Mouse (Mus musculus): ENCODE measurements around the gene Aoc2.

The Aoc2 gene

DNA sequence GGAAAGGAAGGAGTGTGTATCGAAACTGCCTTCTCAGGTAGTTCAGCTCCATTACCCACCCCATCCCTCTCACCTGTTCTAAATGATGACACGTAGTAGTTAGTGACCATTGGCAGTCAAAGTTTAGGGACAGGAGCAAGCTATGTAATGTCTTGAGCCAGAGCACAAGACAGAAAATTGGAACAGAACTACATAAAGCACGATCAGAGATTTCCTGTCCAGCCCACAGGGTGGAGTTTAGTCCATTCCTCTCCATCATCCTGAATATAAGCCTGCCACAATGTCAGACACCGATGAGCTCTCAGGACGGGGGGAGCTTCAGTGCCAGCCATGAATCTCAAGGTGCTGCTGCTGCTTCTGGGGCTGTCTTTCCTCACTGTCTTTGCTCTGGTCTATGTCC lies at the start of gene Aoc2:
Gene Aoc2 (plus strand): TSS at position 301 of the 400 bp plus-strand sequence.
- no peak for DNase-seq (ENCODE audit: extremely low read depth, low read depth, low spot score)

DNA sequence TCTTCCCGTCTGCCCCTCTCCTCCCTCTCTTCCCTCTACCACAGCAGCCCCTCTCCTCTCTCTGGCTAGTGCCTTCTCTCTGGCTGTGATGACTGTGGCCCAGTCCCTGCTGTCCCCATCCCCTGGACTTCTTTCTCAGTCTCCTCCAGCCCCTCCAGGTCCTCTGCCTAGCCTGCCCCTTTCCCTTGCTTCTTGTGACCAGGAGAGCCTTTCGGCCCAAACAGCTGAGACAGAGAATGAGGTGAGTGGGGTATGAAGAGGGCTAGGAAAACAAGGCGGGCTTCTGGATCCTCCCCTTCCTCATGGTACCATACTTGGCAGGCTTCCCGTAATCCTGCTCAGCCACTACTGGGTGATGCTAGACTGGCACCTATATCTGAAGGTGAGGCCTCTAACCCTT lies 49.6 kb upstream of the Aoc2 start:
- no peak for DNase-seq (ENCODE audit: extremely low read depth, low read depth, low spot score)

DNA sequence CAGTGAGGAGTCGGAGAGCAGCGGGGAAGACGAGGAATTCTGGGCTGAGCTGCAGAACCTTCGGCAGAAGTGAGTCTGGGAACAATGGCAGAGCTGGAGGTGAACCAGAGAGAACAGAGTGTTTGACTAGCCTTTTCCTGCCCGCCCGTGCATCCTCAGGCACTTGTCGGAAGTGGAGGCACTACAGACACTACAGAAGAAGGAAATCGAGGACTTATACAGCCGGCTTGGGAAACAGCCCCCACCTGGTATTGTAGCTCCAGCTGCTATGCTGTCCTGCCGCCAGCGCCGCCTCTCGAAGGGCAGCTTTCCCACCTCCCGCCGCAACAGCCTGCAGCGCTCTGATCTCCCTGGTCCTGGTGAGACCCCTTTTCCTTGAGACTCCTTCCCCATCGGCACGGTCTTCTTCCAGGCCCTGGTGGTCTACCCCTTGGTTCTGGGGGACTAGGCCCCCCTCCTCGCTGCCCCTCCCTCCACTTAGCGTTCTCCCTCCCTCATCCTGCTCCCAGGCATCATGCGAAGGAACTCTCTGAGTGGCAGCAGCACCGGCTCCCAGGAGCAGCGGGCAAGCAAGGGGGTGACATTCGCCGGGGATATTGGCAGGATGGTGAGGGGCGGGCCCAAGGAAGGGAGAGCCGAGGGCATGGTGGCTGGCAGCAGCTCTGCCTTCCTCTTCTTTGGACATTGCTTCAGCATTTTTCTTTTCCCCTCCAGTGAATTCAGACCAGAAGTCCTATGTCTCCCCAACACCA lies 48.4 kb upstream of the Aoc2 start:
- no peak for DNase-seq (ENCODE audit: extremely low read depth, low read depth, low spot score)

DNA sequence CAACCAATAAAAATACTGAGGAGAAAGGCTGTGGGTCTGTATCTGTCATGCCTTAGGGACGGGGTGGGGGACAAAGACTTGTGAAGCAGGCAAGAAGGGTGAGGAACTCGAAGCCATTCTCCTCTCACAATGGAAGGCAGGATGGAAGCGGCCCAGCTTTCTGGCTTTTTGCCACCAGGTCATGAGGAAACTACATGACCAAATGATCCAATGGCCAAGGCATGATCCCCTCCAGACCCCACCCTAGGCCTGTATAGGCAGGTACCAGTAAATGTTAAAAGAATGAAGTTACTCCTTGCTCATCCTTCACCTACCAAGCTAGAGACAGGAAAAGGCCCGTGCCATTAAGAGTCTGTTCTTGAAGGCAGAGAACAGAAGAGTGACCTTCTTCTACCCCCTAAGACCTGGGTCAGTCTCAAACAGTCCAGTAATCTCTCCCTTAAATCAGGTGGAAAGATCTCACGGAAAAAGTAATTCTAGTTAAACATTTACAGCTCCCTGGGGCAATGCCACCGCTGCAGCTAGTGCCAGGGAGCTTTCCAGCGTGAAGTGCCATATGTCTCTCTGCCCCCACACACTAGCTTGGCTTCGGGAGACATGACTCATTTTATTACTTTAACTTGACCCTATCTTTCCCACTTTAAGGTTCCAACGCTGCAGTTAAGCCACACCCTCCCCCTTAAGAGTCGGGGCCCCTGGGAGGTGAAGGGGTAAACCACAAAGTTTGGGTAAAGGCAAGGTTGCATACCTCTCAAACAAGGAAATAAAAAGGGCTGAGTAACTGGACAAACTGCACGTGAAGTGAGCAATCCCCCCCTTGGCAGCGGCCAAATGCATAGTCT lies 47.3 kb upstream of the Aoc2 start:
- DNase-seq (ENCODE audit: extremely low read depth, low read depth, low spot score): no peak

DNA sequence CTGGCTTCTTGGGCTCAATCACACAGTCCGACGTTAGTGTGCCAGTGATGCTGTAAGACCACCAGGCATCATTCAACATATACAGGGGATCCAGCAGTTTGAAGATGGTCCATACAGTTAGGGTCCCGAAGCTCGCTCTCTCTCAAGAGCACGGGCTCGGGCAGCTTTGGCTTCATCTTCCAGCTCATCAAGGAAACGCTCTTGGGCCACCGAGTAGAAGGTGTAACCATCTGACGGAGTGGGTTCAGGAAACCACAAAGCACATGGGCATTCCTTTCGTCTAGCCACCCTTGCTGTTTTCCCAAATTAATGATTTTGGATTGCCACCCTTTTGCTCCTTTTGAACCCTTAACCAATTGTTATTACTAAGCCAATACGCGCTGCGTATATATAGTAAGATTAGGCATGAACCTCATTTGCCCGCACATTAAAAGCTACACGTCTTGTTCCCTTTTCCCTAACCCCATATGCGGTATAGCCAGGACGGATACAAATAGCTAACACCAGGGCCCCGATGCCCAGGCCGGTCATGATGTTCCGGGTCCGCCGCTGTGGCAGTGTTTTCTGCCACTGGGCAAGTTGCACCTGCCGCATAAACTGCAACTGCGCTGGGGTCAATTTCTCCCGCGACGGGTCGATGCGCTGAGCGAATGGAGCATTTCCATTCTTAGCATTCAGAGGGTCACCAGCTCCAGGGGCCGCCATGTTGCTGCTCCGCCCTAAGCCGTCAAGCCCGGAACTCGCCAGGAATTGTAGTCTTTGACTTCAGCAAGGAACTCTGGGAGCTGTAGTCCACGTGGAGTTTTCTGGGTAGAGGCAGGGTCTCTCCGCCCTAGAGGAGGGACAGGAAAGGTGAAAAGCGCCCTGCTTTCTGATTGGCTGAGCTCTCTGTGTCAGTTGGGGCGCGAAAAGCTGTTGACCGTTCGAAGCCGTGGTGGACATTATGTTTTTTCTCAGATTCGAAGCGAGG lies 46.4 kb upstream of the Aoc2 start, which contains the start of the genes Cntd1 and Coa3:
Gene Cntd1 (plus strand): TSS at position 790 of the 970 bp plus-strand sequence.
Gene Coa3 (minus strand): TSS at position 892 of the 970 bp plus-strand sequence.
- no peak for DNase-seq (ENCODE audit: extremely low read depth, low read depth, low spot score)

DNA sequence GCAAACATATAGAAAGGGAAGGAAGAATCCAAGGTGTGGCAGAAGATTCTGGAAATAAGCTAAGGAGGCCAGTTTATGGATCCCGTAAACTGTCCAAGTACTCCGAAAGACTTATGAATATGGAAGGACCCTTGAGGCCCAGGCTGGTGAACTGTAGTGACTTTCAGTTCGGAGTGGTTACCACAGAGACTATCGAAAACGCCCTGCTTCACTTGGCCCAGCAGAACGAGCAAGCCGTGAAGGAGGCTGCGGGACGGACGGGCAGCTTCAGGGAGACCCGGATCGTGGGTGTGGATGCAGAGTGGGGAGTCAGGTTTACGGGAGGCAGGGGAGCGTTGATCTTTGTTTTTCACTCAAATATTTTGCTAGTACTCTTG lies 45.7 kb upstream of the Aoc2 start:
- no peak for DNase-seq (ENCODE audit: extremely low read depth, low read depth, low spot score)

DNA sequence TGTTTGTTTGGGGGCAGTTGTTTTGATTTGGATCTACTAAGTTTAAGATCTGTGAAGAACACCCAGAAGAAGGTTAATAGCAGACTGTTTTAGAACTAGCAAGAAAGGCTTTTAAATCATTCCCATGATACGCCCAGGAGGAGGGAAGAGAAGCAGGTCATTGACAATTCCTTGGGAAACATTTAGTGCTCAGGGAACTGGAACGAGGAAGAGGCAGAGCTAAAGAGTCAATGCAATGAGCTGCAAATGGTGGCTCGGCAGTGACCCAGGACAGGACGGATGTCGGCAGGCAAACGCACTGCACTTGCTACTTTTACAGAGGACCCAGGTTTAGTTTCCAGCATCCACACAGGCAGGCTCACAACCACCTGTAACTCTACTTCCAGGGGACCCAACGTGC lies 44.0 kb upstream of the Aoc2 start:
- no peak for DNase-seq (ENCODE audit: extremely low read depth, low read depth, low spot score)

DNA sequence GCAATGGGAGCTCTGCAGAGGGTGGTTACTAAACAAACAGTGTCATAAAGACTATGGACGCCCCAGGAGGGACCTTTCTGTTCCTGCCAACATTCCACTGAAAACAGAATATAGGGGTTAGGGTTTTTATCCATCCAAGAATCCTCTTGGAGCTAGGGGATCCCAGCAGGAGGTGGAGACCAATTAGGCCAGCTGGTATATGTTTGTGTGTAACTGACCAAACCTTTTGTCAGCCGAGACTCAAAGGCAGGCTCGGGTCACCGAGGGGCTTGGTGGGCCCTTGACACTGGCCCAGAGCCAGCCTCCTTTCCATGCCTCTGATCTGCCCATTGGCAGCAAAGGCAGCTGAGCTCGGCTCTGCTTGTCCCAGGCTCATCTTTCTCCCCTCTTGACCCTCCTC lies 42.0 kb upstream of the Aoc2 start:
- no peak for DNase-seq (ENCODE audit: extremely low read depth, low read depth, low spot score)

DNA sequence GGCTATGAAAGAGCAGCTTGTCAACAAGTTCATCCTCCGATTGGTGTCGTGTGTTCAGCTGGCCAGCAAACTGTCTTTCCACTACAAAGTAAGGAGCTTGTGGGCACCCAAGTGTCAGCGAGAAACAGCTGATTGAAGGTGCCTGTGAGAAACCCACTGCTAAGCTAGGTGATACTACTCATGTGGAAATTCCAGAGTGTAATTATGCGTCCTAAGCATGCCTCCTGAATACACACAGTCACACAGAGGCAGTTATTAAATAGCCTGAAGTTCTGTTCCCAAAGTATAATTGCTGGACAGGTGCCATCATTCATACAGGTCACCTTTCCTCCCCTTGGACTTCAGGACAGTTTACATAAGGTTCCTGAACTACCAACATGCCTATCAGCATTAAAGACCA lies 41.1 kb upstream of the Aoc2 start:
- no peak for DNase-seq (ENCODE audit: extremely low read depth, low read depth, low spot score)

DNA sequence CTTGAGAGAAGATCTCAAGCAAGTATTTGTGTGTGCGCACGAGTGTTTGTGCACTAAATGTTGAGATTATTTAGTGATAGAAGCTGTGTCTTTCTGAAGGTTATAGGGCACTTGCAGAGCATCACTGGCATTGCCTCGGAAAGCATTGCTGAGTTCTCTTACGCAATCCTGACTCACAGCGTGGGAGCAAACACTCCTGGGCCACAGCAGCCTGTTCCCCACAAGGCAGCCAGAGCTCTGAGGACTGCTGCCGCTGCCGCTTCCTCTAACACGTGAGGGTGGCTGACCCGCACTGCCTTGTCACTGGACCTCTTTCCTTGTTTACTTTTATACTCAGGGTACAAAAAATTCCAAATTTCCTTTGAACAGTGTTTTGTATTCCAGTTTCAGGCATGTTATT lies 37.6 kb upstream of the Aoc2 start:
- no peak for DNase-seq (ENCODE audit: extremely low read depth, low read depth, low spot score)

DNA sequence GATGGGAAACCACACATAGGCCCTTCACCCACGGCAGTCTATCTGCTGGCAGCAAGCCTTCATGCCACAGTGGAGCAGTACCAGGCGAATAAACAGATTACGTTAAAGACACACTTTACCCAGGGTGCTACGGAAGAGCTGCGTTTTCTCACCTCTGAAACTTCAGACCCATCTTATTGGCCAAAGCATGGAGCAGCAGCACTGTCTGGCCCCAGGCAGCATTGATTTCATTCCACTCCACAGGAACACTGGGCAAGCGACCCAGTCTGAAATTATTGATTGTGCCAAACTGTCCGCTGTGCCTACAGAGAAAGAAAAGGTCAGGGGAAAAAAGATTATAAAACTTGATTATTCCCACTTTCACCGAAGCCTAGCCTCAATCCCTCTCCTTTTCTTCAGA lies 33.6 kb upstream of the Aoc2 start:
- DNase-seq (ENCODE audit: extremely low read depth, low read depth, low spot score): no peak

DNA sequence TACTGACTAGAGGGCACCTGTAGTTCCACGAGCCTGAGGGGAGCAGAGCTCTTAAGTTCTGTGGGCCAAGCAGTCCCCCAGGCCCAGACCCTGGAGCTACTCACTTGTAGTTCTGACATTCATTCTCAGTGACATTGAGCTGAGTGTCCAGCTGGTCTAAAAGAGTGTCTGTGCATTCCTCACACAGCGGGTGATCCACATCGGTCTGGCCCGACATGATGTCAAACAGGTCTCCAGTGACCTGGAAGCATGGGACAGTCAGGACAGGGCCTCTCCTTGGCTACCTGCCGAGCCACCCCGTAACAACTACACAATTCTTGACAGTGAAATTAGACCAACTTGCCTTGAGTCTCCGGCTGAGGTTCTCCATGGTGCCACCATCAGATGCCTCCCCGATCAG lies 29.7 kb upstream of the Aoc2 start:
- DNase-seq (ENCODE audit: extremely low read depth, low read depth, low spot score): no peak

DNA sequence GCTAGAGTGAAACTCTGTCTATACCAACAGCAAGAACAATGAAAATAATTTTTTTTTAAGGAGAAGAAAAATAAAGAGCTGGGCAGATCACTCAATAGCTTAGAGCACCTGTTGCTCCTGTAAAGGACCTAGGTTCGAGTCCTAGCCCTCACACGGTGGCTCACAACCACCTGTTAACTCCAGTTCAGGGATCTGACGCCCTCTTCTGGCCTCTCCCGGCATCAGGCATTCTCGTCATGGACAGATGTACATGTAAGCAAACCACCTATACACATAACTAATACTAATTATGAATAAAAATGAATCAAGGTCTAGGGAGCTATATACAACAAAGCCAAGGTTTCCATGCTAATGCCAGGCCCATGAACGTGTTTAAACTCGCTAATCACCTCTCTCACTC lies 24.0 kb upstream of the Aoc2 start:
- no peak for DNase-seq (ENCODE audit: extremely low read depth, low read depth, low spot score)

DNA sequence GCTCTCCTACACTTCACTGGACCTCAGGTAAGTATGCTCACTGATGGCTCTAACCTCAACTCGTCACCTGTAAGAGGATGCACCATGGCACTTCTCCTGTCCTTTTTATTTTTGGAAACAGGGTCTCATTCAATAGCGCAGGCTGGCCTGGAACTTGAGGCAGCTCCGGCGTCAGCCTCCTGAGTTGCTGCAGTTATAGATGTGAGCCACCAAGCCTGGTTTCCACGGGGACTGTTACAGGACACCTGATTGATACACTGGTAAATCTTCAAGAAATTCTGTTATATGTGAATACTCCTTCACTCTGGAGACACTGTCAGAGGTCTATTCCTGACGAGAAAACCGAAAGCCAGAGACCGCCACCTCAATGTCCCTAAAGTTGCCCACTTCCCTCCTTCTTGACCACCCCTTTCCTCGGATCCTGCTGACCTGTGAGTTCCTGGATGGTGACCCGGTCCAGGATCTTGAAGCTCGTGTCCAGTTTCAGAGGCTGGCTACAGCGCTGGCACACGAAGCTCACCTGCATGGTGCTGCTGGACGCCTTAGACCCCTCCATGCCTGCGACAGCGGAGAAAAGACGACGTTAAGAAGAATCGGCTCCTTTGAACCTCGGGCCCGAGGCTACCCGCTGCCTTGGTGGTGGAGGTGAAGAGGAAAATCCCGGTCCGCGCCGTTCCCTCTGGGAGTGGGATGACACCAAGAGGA lies 23.4 kb upstream of the Aoc2 start:
- DNase-seq (ENCODE audit: extremely low read depth, low read depth, low spot score): no peak

DNA sequence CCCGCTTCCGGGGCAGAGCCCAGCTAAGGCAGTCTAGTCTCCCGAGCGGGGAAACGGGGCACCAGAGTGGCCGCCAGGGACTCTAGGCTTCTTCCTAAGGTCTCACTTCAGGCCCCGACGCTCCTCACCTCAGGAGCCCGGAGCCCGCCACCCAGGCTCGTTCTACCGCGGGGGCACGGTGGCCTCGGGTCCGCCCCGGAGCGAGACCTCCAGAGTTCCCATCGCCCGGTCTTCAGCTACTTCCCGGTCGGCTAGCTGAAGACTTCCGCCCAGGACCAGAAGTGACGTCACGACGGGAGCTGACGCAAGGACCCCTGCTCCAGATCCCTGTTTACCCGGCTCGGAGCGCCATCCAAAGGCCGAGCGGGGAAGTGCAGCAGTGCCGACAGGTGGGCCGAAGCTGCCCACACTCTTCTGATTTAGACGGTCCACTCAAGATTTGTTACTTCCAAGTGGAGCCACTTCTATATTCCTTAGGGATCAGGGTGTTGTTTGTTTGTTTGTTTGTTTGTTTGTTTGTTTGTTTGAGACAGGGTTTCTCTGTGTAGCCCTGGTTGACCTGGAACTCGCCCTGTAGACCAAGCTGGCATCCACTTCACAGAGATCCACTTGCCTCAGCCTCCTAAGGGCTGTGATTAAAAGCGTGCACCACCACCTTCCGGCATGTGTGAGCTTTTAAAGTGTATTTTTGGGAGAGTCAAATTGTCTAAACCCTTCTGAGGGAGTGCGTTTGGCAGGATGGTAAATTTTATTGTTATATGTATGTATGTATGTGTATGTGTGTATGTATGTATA lies 22.7 kb upstream of the Aoc2 start, which contains the start of gene Becn1:
Gene Becn1 (minus strand): TSS at position 283 of the 795 bp plus-strand sequence.
- no peak for DNase-seq (ENCODE audit: extremely low read depth, low read depth, low spot score)

DNA sequence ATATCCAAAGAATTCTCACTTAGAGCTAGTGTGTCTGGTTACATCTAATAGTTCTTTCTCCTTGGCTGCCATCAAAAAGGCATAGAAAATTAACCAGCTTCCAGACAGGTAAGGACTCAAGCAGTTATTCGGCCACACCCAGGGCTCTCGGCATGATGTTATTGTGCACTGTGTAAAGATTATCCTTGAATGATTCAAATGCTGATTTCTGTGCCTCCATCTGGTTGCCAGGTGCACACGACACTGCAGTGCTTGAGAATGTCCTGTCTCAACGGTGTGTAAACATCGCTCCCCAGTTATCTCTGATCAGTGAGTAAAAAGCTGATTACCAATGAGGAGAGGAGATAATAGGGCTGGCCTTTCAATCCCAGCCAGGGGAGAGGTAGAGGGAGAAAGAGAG lies 17.1 kb upstream of the Aoc2 start:
- DNase-seq (ENCODE audit: extremely low read depth, low read depth, low spot score): no peak

DNA sequence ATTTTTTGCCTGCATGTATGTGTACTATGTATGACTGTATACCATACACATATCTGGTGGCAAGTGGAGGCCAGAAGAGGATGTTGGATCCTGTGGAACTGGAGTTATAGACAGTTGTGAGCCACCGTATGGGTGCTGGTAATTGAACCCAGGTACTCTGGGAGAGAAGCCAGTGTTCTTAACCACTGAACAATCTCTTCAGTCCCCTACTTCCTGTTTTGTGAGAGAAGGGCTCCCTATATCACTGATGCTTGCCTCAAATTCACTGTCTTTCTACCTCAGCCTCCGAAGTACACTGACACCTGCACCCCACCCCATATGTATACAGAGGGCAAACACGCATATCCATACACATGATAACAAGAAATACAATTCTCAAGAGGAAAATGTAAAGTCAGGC lies 13.8 kb upstream of the Aoc2 start:
- DNase-seq (ENCODE audit: extremely low read depth, low read depth, low spot score): no peak

DNA sequence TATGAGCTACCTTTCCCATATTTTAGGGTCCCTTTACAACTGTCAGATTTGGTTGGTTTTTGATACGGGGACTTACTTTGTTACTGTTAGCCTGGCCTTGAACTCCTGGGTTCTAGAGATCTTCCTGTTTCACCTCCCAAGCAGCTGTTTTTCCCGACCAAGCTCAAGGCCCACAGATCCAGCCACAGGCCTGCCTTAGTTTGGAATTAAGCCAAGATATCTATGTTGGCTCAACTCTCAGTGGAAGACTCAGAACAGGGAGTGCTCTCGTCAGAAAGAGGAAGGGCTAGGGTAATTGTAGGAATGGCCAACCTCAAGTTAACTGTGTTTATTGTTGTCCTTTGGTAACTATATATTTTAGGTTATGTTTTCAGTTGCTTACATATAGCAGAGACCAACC lies 12.7 kb upstream of the Aoc2 start:
- DNase-seq (ENCODE audit: extremely low read depth, low read depth, low spot score): no peak

DNA sequence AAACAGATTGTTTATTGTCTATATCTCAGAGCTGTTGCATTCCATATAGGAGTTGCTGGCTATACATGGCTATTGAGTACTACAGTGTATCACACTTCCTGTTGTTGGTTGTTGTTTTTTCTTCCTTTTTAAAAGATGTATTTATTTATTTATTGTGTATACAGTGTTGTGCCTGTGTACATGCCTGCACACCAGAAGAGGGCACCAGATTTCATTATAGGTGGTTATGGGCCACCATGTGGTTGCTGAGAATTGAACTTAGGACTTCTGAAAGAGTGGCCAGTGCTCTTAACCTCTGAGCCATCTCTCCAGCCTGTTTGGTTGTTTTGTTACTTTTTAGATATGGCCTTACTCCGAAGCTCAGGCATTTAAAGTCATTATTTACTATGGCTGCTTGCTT lies 10.3 kb upstream of the Aoc2 start:
- DNase-seq (ENCODE audit: extremely low read depth, low read depth, low spot score): no peak
